Mouse (Mus musculus) CD4-positive helper T cell, adult 2 months (primary cell): ENCODE measurements around the gene Nrbf2.
A peak's percentile ranks its signal among the peaks of the same experiment; 100 is the strongest.

ENCODE experiments used
- DNase-seq: peaks from one replicate; pipeline ENCODE4 v3.0.0-alpha.2; 2012; ENCODE audit warnings: low read depth, missing footprints, low spot score

Nrbf2 gene

DNA sequence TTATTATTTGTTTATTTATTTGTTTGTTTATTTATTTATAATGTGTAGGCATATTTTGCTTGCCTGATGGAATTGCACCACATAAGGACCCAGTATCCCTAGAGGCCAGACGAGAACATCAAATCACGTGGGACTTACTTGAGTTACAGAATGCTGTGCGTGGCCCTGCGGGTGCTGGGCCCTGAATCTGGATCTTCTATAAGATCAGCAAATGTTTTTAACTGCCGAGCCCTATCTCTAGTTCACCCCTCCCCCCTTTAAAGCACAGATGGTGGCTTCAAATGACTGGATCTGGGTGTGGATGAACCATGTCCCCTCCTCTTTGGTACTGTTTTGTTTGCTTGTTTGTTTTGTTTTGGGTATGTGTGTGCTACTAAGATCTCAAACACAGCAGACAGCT, 10.2 kb upstream of the Nrbf2 start:
- no peak for DNase-seq

DNA sequence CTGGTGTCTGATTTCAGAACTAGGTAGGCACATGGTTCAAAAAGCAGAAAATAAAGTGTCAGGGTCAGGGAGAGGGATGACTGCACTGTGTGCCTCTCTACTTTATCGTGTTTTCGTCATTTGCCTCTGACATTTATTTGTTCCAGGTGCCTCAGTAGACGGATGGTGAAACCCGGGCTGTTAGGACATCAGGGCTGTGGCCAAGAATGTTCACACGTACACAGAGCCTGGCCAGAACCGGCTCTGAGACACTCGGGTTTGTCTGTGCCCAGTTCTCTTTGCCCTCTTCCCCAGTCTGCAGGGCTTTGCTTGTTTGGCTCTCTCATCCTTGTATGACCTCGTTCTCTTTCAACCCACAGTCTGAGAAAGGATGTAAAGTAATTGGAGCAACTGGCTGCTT, 6.0 kb upstream of the Nrbf2 start:
- DNase-seq, result no peak

DNA sequence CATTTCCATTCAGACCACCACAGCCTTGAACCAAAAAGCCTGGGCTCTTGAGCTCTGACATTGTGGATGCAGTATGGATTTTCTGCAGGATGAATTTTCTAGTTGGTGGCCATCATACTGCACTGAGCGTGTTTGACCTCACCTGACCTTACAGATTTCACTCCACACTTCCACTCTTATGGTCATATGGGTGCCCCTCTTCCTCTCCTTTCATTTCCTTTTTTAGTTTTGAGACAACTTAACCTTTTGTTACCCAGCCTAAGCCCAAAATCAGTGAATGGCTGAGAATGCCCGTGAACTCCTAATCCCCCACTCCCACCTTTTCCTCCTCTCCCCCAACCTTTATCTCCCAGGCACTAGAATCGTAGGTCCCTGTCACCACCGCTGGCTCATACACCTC, 5.5 kb upstream of the Nrbf2 start:
- no peak for DNase-seq

DNA sequence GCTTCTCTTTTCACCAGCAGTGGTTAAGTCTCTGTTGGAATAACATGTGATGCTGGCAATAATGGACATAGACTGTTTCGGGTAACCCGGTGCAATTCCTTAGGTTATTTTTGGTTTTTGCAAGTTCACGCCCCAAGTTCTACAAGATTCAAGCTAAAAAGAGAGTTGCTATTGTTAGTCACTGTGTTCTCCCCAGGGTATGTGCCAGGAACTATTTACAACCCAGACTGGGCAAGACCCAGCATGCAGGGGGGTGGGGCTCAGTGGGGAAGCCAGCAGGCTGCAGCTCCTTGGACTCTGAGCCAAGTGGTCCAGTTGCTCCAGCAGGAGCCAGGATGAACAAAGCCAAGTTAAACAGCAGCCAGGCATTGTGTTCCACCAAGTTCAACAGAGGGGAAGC, 2.8 kb upstream of the Nrbf2 start:
- DNase-seq, result no peak

DNA sequence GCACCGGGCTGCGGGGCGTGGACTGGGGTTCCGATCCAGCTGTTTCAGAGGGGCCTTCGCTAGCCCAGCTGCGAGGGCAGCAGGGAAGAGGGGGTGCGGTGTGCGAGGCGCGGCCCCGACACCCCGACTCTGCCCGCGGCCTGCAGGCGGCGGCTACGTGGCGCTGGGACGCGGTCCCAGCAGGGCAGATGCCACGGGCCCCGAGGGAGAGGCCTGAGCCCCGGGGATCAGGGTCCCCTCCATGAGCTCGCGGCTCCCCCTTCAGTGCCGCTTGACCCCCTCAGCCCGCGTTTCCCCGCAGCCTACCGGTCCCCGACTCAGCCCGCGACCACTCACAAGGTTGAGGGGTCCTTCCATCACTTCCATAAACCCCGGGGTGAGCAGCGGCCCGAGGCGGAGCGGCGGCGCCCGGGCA, 337 bp downstream of the Nrbf2 start:
- peak; percentile 76 for DNase-seq

DNA sequence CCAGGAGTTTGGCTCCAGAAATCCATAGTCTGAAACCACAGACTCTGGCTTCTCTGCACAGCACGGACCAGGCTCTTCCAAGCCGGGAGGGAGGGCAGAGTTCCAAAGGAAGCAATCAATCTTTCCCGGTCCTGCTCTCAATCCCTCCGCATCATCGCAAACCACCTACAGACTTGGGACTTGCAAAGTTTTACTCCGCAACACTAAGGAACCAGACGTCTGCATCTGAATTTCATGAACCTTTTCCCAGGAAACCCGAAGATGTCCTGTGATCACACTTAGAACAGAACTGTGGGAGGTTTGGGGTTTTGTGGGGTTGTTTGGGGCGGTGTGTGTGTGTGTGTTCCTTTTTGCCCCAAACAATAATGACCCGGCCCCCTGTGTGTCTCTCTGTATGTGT, 794 bp downstream of the Nrbf2 start:
- no peak for DNase-seq

DNA sequence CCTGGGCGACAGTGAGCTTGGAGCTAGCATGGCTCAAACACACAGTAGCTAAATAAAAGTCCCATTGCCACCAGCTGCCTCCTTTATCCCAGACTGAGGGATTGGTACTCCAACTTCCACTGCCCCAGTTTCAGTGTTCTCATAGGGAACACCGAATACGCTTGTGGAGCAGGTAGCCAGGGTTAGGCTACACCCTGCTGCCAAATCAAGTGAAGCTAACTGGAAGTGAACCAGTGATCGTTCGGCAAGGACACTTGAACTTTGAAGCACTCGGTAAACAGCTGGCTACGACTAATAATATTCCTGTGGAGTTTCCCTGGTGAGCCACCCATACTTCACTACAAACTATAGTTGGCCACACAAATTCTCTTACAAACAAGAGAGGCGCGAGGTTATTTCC, 1.6 kb downstream of the Nrbf2 start:
- DNase-seq, result no peak

DNA sequence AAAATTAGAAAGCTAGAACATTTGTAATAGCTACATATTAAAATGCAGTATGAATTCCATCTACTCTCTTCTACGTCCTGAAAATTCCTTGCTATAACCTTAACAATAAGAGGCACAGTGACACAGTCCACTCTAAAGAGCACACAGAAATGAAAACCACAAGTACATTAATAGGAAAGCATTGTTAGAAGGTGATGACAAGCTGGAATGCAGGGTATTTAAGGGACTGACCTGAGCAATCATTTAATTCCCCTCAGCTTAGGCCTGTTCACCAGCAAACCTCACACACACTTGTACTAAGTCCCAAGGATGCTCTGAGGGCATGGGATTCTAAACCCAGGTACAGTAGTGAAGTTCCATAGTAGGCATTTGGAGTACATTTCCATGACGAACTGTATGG, 2.6 kb downstream of the Nrbf2 start:
- no peak for DNase-seq

DNA sequence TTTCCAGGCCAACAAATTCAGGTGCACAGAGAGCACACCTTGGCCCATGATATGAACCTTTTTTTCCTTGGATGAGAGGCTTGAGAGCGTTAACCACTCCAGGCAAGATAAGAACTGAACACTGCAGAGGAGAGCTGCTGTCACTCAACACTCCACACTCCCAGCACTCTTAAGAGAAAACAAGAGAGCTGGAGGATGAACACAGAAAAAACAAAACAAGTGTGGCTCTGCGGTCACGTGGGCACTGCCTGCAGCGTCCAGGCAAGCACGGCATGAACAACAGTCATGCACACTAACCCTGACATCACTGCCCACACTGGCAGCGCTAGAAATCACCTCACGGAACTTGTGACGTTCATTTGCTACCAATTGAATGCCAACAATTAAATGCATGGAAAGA, 3.3 kb downstream of the Nrbf2 start:
- DNase-seq, result no peak

DNA sequence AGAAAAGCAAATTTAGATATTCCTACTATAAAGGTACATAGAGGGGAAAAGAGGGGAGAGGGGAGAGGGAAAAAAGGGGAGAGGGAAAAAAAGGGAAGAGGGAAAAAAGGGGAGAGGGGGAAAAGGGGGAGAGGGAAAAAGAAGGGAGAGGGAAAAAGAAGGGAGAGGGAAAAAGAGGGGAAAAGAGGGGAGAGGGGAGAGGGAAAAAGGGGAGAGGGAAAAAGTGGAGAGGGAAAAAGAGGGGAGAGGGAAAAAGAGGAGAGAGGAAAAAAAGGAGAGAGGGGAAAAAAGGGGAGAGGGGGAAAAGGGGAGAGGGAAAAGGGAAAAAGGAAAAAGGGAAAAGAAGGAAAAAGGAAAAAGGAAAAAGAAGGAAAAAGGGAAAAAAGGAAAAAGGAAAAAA, 9.2 kb downstream of the Nrbf2 start:
- no peak for DNase-seq

DNA sequence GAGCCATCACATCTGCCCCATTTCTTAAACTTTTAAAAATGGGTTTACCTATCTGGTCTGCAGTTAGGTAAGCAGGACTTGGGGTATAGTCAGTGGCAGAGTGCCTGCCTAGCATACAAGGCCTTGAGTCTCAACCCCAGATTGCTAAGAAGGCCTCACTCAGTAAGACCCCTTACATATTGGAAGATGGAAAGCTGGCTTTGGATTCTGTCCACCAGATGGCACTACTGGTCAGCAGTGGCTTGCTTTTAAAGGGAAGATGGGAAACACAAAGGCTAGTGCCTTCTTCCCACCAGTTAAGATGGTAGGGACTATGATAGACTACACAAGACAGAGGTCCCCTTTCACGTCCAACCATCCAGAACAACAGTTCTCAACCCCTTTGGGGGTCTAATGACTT, 20.3 kb downstream of the Nrbf2 start:
- no peak for DNase-seq

DNA sequence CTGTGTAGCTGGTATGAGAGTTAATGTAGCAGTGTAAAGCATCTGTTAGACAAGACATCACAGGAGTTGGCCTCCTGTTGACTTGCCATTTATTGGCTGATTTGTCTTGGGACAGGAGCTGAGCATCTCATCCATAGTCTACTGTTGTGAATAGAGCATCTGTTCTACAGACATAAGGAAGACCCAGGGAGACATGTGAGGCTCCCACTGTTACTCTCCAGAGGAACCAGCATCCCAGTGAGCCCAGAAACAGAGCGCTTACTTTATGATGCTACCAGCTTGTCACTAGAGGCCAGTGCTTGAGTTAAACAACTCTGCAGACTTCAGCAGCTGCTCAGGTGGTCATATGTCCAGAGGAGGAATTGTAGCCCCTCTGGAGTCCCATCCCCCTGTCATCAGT, 32.0 kb downstream of the Nrbf2 start:
- DNase-seq, result no peak

DNA sequence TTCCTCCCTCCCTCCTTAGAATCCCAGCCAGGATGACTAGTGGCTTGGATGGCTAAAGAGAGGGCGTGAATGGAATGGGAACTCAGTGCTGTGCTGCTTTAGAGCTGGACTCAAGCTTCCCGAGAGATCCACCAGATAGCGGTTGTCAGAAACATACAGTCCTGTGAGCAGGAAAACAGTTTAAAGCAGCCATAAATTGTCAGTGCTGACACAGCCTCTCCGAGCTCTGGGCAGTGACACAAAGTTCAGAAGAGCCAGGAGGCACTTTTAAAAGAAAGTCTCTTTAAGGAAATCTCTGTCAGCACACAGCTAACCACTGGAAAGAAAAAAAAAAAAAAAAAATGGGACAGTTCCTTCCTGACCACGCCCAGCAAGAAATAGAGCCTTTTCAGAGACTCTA, 32.8 kb downstream of the Nrbf2 start:
- DNase-seq, result no peak

DNA sequence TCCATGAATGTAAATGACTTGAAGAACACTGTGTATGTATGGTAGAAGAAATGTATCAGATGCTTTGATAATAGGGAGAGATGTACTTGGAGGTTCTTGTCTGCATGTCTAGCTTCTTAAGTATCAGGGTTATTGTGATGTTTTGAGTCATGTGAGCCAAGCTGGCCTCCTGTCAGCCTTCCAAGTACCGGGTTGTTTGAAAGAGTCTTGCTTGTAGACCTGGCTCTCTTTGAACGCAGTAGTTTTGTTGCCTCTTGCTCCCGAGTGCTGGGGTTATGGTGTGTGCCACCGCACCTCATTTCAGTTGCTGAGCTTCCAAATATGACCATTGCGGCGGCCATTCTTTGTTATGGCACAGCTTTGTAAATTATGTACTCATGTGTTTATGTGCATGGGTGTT, 34.3 kb downstream of the Nrbf2 start:
- DNase-seq, result no peak

DNA sequence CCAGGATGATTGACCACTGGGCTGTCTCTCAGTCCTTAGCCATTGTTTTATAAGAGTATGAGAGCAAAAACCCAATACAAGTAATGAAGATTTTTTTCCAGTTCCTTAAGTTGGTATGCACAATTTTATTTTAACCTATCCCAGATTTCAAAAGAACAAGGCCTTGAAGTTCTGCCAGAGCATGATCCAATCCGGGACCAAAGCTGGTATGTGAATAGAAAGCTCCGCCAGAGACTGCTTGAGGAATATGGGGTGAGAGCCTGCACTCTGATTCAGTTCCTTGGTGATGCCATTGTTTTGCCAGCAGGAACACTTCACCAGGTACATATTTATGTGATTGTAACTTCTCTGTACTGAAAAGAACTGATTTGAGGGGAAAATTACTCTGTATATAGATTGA, 35.6 kb downstream of the Nrbf2 start:
- DNase-seq, result no peak

DNA sequence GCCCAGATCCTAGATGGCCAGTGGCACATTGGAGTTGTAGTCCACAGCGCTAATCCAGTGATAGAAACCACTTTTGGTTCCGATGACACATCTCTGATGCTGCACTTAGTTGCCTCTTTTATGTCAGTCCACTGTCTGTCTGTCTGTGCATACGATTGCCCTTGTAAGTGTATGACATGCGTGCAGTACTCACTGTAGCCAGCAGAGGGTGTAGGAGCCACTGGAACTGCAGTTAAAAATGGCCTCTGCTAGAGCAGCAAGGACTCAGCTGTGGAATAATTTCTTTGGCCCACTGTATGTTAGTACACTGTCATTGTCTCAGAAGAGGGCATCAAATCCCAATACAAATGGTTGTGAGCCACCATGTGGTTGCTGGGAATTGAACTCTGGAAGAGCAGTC, 38.0 kb downstream of the Nrbf2 start:
- peak; percentile 43 for DNase-seq

DNA sequence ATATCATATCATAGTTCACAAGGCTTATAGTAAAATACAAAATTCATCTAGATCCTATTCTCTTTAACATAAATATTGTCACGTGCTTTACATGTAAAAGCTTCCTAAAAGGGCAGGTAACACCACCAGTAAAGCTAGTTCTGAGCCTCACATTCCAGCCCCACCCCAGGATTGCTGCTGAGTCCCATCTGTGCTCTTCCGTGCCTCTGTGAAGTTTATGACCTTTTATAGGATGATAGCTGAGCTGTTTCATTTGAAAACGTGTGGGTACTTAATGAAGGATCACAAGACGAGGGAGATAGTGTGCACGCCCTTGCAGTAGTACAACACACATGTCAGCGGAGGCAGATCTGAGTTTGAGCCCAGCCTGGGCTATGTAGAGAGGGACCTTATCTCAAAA, 54.7 kb downstream of the Nrbf2 start:
- no peak for DNase-seq

DNA sequence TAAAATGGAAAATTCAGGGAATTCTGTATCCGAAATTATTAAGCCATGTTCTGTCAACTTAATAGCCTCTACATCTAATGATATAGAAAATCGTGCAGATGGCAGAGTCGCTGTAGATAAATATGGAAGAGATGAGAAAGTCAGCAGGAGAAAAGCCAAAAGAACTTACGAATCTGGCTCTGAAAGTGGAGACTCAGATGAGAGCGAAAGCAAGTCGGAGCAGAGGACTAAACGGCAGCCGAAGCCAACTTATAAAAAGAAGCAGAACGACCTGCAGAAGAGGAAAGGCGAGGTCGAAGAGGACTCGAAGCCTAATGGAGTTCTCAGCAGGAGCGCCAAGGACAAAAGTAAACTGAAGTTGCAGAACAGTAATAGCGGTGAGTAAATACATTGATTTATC, 58.6 kb downstream of the Nrbf2 start:
- no peak for DNase-seq

DNA sequence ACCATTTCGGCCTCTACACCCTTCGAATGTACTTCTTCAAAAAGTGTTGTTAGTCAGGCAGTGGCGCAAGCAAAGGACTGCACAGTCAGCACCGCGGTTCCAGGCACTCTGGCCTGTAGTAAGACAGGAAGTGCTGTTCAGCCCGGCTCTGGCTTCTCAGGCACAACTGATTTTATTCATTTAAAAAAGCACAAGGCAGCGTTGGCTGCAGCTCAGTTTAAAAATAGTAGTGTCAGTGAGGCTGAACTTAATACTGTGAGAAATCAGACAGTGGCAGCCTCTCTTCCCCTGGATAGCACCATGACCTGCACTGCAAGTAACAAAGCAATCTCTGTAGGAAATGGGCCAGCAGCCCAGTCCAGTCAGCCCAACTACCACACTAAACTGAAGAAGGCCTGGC, 59.0 kb downstream of the Nrbf2 start:
- no peak for DNase-seq

DNA sequence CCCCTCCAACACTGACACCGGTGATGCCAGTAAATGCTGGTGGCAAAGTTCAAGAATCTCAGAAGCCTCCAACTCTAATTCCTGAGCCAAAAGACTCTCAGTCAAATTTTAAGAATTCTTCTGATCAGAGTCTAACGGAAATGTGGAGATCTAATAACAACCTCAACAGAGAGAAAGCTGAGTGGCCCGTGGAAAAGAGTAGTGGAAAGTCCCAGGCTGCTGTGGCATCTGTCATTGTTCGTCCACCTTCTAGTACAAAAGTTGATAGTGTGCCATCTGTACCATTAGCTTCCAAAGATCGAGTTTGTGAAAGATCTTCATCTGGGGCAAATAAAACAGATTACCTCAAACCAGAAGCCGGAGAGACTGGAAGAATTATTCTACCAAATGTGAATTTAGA, 59.6 kb downstream of the Nrbf2 start:
- no peak for DNase-seq

DNA sequence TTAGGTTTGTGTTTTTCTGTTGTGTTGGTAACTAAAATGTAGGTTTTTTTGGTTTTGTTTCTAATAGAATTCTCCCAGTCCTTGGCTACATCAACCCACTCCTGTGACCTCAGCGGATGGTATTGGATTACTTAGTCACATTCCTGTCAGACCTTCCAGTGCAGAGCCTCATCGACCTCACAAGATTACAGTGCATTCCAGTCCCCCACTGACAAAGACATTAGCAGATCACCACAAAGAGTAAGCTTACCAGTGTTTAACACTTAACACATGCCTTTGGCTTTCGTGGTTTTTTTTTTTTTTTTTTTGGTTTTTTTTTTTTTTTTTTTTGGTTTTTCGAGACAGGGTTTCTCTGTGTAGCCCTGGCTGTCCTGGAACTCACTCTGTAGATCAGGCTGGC, 61.2 kb downstream of the Nrbf2 start:
- no peak for DNase-seq

DNA sequence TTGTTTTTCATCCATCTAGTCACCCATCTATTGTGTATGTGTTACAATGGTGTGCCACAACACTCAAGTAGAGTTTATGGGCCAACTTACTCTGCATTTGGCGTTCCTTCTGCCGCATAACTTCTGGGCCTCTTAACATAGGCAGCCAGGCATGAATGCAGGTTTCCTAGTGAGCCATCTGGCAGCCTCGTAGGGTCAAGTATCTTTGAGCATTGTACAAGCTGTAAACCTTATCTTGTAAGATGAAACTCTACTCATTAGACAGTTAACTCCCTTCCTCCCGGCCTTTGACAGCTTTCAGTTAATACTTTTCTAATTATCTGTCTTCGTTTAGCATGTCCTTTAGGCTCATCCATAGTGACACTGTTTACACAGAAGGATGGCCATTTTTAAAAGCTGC, 63.8 kb downstream of the Nrbf2 start:
- no peak for DNase-seq

DNA sequence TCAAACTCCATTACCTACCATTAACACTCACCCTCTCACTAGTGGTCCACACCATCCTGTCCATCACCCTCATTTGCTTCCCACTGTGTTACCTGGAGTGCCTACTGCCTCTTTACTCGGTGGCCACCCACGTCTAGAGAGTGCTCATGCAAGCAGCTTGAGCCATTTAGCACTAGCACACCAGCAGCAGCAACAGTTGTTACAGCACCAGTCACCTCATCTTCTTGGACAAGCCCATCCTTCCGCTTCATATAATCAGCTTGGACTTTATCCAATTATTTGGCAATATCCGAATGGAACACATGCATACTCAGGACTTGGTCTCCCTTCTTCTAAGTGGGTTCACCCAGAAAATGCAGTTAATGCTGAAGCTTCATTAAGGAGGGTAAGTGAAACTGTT, 64.9 kb downstream of the Nrbf2 start:
- no peak for DNase-seq

DNA sequence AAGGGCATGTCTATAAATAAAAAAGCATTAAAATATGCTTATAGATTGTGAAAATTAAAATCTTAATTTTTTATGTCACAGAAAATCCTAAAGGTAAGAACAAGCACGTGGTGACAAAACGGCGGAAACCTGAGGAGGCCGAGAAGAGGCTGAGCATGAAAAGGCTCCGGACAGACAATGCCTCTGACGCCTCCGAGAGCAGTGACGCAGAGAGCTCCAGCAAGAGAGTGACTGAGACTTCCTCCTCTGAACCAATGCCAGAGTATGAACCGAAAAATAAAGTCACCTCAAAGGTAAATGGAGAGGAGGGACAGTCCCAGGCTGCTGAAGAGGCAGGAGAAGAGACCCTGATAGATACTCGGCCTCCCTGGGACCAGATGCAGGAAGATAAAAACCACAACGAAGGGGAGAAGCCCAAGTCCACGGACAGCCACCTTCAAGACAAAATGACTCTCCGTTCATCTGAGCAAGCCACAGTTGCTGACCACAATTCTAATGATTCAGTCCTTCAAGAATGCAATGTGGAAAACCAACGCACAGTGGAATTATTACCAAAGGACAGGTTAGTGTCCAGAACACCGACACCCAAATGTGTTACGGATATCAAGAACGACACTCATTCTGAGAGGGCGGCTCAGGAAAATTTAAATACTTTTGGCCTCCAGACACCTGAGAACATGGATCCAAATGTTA, 66.1 kb downstream of the Nrbf2 start:
- no peak for DNase-seq
